Mouse (Mus musculus): ENCODE results near the gene Naaa. TPM values are rescaled to one million over a fixed set of nuclear protein-coding genes. Genes with fewer than 3 reads are reported as not detected.

Naaa gene
- total and polyA plus RNA-seq, 2 experiments from 2014 or later = 23.1 to 28.7 TPM

- WGBS = 13% methylated on average over 18 of the region's 18 CpGs
- peak; percentile 82 for TF ChIP-seq CTCF (IDR thresholded peaks at IDR 0.05)
- Histone ChIP-seq H3K4me3 (ENCODE audit: low read depth, low read length) (peak overlapping the region; percentile 8; the same call in 1 of the 2 replicates), H3K36me3 (ENCODE audit: insufficient read depth, low read length) (no peaks in the 10 kb centered on the region), H3K27me3 (ENCODE audit: insufficient read depth, low read length) (no peaks in the 10 kb centered on the region; the same call in 1 of the 2 replicates), H3K4me2 (ENCODE audit: low read depth, low read length, poor library complexity, severe bottlenecking) (peak overlapping the region; percentile 28), H3K27ac (ENCODE audit: low read depth, low read length) (no peak overlapping the region), H3K9ac (replicated peaks; ENCODE audit: low read length, poor library complexity, severe bottlenecking) (no peak overlapping the region), H3K4me1 (ENCODE audit: insufficient read depth, low read length) (no peaks in the 10 kb centered on the region), H3K9me3 (ENCODE audit: low read length) (no peaks in the 10 kb centered on the region)
- ATAC-seq (ENCODE audit: low FRiP score) = peak; percentile 83
- DNase-seq (ENCODE audit: low spot score) = peak; percentile 71
These were observed 25.1 kb downstream of the Naaa start for GRCm38 (mm10) chr5:92252797-92253343.

- Histone ChIP-seq H3K4me2 (ENCODE audit: low read depth, low read length, poor library complexity, severe bottlenecking) (no peak overlapping the region), H3K36me3 (ENCODE audit: insufficient read depth, low read length) (no peaks in the 10 kb centered on the region), H3K4me1 (ENCODE audit: insufficient read depth, low read length) (no peaks in the 10 kb centered on the region), H3K27ac (ENCODE audit: low read depth, low read length) (no peak overlapping the region), H3K4me3 (ENCODE audit: low read depth, low read length) (no peak overlapping the region), H3K9ac (replicated peaks; ENCODE audit: low read length, poor library complexity, severe bottlenecking) (no peak overlapping the region), H3K27me3 (ENCODE audit: insufficient read depth, low read length) (no peaks in the 10 kb centered on the region; the same call in 1 of the 2 replicates), H3K9me3 (ENCODE audit: low read length) (no peaks in the 10 kb centered on the region)
- ATAC-seq (ENCODE audit: low FRiP score) = no peak
- WGBS = 93% methylated on average over 6 of the region's 6 CpGs
- no peak for DNase-seq (ENCODE audit: low spot score)
- TF ChIP-seq CTCF (IDR thresholded peaks at IDR 0.05) = peak; percentile 12; the same call in 1 of the 2 replicates
These were observed 25.9 kb downstream of the Naaa start for GRCm38 (mm10) chr5:92252031-92252430.

GRCm38 (mm10) chr5:92248614-92249013 lies 29.4 kb downstream of the Naaa start:
- DNase-seq (ENCODE audit: low spot score) = no peak
- no peak overlapping the region for H3K9ac ChIP-seq (replicated peaks; ENCODE audit: low read length, poor library complexity, severe bottlenecking)
- TF ChIP-seq CTCF (IDR thresholded peaks at IDR 0.05) = no peak
- no peaks in the 10 kb centered on the region for H3K27me3 ChIP-seq (ENCODE audit: insufficient read depth, low read length)
- H3K36me3 ChIP-seq (ENCODE audit: insufficient read depth, low read length) = no peaks in the 10 kb centered on the region
- no peak overlapping the region for H3K4me2 ChIP-seq (ENCODE audit: low read depth, low read length, poor library complexity, severe bottlenecking)
- no peaks in the 10 kb centered on the region for H3K4me1 ChIP-seq (ENCODE audit: insufficient read depth, low read length)
- H3K4me3 ChIP-seq (ENCODE audit: low read depth, low read length) = no peak overlapping the region
- no peaks in the 10 kb centered on the region for H3K9me3 ChIP-seq (ENCODE audit: low read length)
- WGBS = 83% methylated on average over 11 of the region's 11 CpGs
- ATAC-seq (ENCODE audit: low FRiP score) = no peak
- H3K27ac ChIP-seq (ENCODE audit: low read depth, low read length) = no peak overlapping the region

DNA sequence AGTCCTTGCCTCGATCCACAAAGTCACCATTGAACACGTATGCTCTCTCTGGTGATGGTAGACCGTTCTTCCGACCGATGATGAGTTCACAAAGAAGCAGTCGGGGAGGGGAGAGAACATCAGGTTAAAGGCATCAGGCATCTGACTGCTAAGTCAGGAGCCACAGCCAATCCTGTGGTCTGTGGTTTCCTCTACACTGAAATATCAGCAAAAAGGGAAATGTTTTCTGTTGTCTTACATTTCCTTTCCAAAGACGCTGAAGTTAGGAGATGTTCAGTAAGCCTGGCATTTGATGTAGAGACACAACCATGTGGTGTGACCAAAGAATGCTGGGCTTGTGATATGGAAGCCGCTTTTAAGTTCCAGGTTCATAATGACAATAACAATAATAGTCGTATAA lies 32.5 kb downstream of the Naaa start:
- DNase-seq (ENCODE audit: low spot score) = no peak
- Histone ChIP-seq H3K36me3 (ENCODE audit: insufficient read depth, low read length) (no peaks in the 10 kb centered on the region), H3K27me3 (ENCODE audit: insufficient read depth, low read length) (no peaks in the 10 kb centered on the region), H3K9ac (replicated peaks; ENCODE audit: low read length, poor library complexity, severe bottlenecking) (no peak overlapping the region), H3K4me3 (ENCODE audit: low read depth, low read length) (no peak overlapping the region), H3K4me1 (ENCODE audit: insufficient read depth, low read length) (no peaks in the 10 kb centered on the region), H3K4me2 (ENCODE audit: low read depth, low read length, poor library complexity, severe bottlenecking) (no peak overlapping the region), H3K9me3 (ENCODE audit: low read length) (no peaks in the 10 kb centered on the region), H3K27ac (ENCODE audit: low read depth, low read length) (no peak overlapping the region)
- no peak for TF ChIP-seq CTCF (IDR thresholded peaks at IDR 0.05)
- no peak for ATAC-seq (ENCODE audit: low FRiP score)
- 93% methylated on average over 9 of the region's 9 CpGs for whole genome bisulfite sequencing

DNA sequence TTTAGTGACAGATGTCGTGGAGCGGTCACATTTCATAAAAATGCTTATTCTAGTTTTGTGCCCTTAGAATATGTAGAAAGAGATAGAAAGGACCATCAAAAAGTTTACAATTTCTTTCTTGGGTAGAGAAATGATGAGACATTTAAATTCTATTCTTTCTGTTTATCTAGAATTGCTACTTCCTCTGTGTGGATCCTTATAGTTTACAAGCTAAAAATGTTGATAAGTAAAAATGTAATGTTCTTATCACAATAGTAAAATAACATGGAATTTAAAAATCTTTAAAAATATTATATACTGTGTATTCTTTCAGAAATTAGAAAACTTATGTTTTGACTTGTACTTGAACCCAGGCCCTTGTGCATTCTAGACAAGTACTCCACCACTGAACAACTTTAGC lies 33.1 kb downstream of the Naaa start:
- Histone ChIP-seq H3K4me3 (ENCODE audit: low read depth, low read length) (no peak overlapping the region), H3K4me1 (ENCODE audit: insufficient read depth, low read length) (no peaks in the 10 kb centered on the region), H3K27me3 (ENCODE audit: insufficient read depth, low read length) (no peaks in the 10 kb centered on the region), H3K27ac (ENCODE audit: low read depth, low read length) (no peak overlapping the region), H3K9me3 (ENCODE audit: low read length) (no peaks in the 10 kb centered on the region), H3K4me2 (ENCODE audit: low read depth, low read length, poor library complexity, severe bottlenecking) (no peak overlapping the region), H3K36me3 (ENCODE audit: insufficient read depth, low read length) (no peaks in the 10 kb centered on the region), H3K9ac (replicated peaks; ENCODE audit: low read length, poor library complexity, severe bottlenecking) (no peak overlapping the region)
- ATAC-seq (ENCODE audit: low FRiP score) = no peak
- no peak for TF ChIP-seq CTCF (IDR thresholded peaks at IDR 0.05)
- WGBS = 98% methylated on average over 2 of the region's 2 CpGs
- DNase-seq (ENCODE audit: low spot score) = no peak

GRCm38 (mm10) chr5:92240769-92241168 lies 37.2 kb downstream of the Naaa start:
- no peak overlapping the region for H3K4me2 ChIP-seq (ENCODE audit: low read depth, low read length, poor library complexity, severe bottlenecking)
- 91% methylated on average over 12 of the region's 12 CpGs for WGBS

More at GRCm38 (mm10) chr5:92240769-92241168, 37.2 kb downstream of the Naaa start:
- no peaks in the 10 kb centered on the region for H3K27me3 ChIP-seq (ENCODE audit: insufficient read depth, low read length)
- H3K36me3 ChIP-seq (ENCODE audit: insufficient read depth, low read length) = no peaks in the 10 kb centered on the region
- ATAC-seq (ENCODE audit: low FRiP score) (no peak), DNase-seq (ENCODE audit: low spot score) (no peak)
- H3K4me1 ChIP-seq (ENCODE audit: insufficient read depth, low read length) = no peaks in the 10 kb centered on the region
- H3K9ac ChIP-seq (replicated peaks; ENCODE audit: low read length, poor library complexity, severe bottlenecking) = no peak overlapping the region
- H3K4me3 ChIP-seq (ENCODE audit: low read depth, low read length) = no peak overlapping the region
- no peaks in the 10 kb centered on the region for H3K9me3 ChIP-seq (ENCODE audit: low read length)
- TF ChIP-seq CTCF (IDR thresholded peaks at IDR 0.05) = no peak
- no peak overlapping the region for H3K27ac ChIP-seq (ENCODE audit: low read depth, low read length)

Measured in midbrain, postnatal 0 days (tissue).